Mouse (Mus musculus) cerebellum, adult (tissue): ENCODE measurements around the gene Cdk1.
"Not testable (repeated sequence)": the region's sequence is repeated elsewhere in the genome, so short reads cannot be mapped to it uniquely, and the experiment has no call there.

ENCODE experiments used
- ATAC-seq: cut with Nextera tagmentation; 2 replicates; pipeline ENCODE4 v1.9.2; 2017; ENCODE audit warnings: mild to moderate bottlenecking, moderate library complexity, mixed read lengths; ENCODE audit not compliant: insufficient number of reproducible peaks, low FRiP score, low TSS enrichment

Cdk1 gene

GRCm38 (mm10) chr10:69352212-69353085, at the start of gene Cdk1:
Cdk1 (minus strand) TSS chr10:69352938.
- peak; percentile 98 for ATAC-seq

- ATAC-seq = no peak
Measured at GRCm38 (mm10) chr10:69399814-69400385, 47.2 kb upstream of the Cdk1 start.

GRCm38 (mm10) chr10:69398763-69399590, 46.2 kb upstream of the Cdk1 start, which contains the start of gene Ank3:
Ank3 (plus strand) TSS chr10:69398773.
- ATAC-seq = no peak

GRCm38 (mm10) chr10:69398197-69398762, 45.5 kb upstream of the Cdk1 start:
- 0 out of 2 replicates have a peak, but pooled peaks have one; percentile 39 for ATAC-seq

GRCm38 (mm10) chr10:69389511-69389910, 36.8 kb upstream of the Cdk1 start:
- ATAC-seq = no peak

GRCm38 (mm10) chr10:69386767-69387166, 34.0 kb upstream of the Cdk1 start:
- no peak for ATAC-seq

GRCm38 (mm10) chr10:69385136-69385535, 32.4 kb upstream of the Cdk1 start:
- no peak for ATAC-seq

GRCm38 (mm10) chr10:69384640-69385039, 31.9 kb upstream of the Cdk1 start:
- no peak for ATAC-seq

- no peak for ATAC-seq
Measured at GRCm38 (mm10) chr10:69383186-69383585, 30.4 kb upstream of the Cdk1 start.

- ATAC-seq = no peak
Measured at GRCm38 (mm10) chr10:69375154-69375553, 22.4 kb upstream of the Cdk1 start.

- no peak for ATAC-seq
Measured at GRCm38 (mm10) chr10:69373796-69374550, 21.2 kb upstream of the Cdk1 start.

GRCm38 (mm10) chr10:69372061-69372460, 19.3 kb upstream of the Cdk1 start:
- no peak for ATAC-seq

- peak; percentile 57; the same call in 1 of the 2 replicates for ATAC-seq
Measured at GRCm38 (mm10) chr10:69371441-69371840, 18.7 kb upstream of the Cdk1 start.

GRCm38 (mm10) chr10:69369321-69369720, 16.6 kb upstream of the Cdk1 start:
- ATAC-seq = no peak

- no peak for ATAC-seq
Measured at GRCm38 (mm10) chr10:69366877-69367387, 14.2 kb upstream of the Cdk1 start.

- ATAC-seq = no peak
Measured at GRCm38 (mm10) chr10:69366208-69366607, 13.5 kb upstream of the Cdk1 start.

- no peak for ATAC-seq
Measured at GRCm38 (mm10) chr10:69359666-69360065, 6.9 kb upstream of the Cdk1 start.

GRCm38 (mm10) chr10:69353086-69353479, 345 bp upstream of the Cdk1 start:
- not testable (repeated sequence) for ATAC-seq

GRCm38 (mm10) chr10:69351842-69352211, 911 bp downstream of the Cdk1 start:
- no peak for ATAC-seq
